Mouse (Mus musculus) testis, adult 2 months (tissue): ENCODE data around the gene Stard9. TPM values are rescaled to one million over a fixed set of nuclear protein-coding genes. Genes with fewer than 3 reads are reported as not detected.
A peak's percentile ranks its signal among the peaks of the same experiment; 100 is the strongest.

ENCODE experiments used
- H3K27ac ChIP-seq: fragments of 200-500 bp; 2 replicates; pipeline ENCODE4 v1.5.1; 2012; ENCODE audit warnings: low read depth, low read length; ENCODE audit not compliant: control insufficient read depth, insufficient read depth
- H3K27me3 ChIP-seq: fragments of 200-500 bp; 2 replicates; pipeline ENCODE4 v1.6.1; 2012; ENCODE audit warnings: mild to moderate bottlenecking, low read length, moderate library complexity; ENCODE audit not compliant: control insufficient read depth, insufficient read depth
- H3K36me3 ChIP-seq: fragments of 200-500 bp; 2 replicates; pipeline ENCODE4 v1.6.1; 2012; ENCODE audit warnings: mild to moderate bottlenecking, low read length; ENCODE audit not compliant: control insufficient read depth, insufficient read depth
- H3K4me1 ChIP-seq: fragments of 200-500 bp; 2 replicates; pipeline ENCODE4 v1.6.1; 2012; ENCODE audit warnings: low read length; ENCODE audit not compliant: control insufficient read depth, insufficient read depth
- H3K4me3 ChIP-seq: fragments of 200-500 bp; 2 replicates; pipeline ENCODE4 v1.5.1; 2012; ENCODE audit warnings: low read depth, mild to moderate bottlenecking, low read length, moderate library complexity, mixed read lengths; ENCODE audit not compliant: control insufficient read depth
- CTCF ChIP-seq: fragments of 200-500 bp; IDR thresholded peaks from 2 replicates; pipeline ENCODE4 v1.5.1; 2012; ENCODE audit warnings: low read depth, mild to moderate bottlenecking, inconsistent platforms, low read length, moderate library complexity; ENCODE audit not compliant: control insufficient read depth, insufficient read depth, insufficient replicate concordance
- POLR2A ChIP-seq: fragments of 200-500 bp; IDR thresholded peaks from 2 replicates; pipeline ENCODE4 v1.6.1; 2012; ENCODE audit warnings: low read depth, mild to moderate bottlenecking, inconsistent platforms, low read length, moderate library complexity; ENCODE audit not compliant: control insufficient read depth
- polyA plus RNA-seq: library from polyadenylated mRNA; depleted of rRNA; stranded (reverse); fragments of >200 nt; gene quantifications from 2 replicates; pipeline ENCODE4 v1.2.3, GENCODE M21; 2012; rRNA removed

The Stard9 gene
- 26.9 and 28.7 TPM in 2 replicates for polyA plus RNA-seq

- Histone ChIP-seq H3K27ac (peak within 1 kb of the TSS; percentile 71), H3K4me3 (peak within 1 kb of the TSS; percentile 90), H3K36me3 (no peaks in the 10 kb centered on the region), H3K4me1 (peaks cover 5% of the 10 kb centered on the region), H3K27me3 (no peaks in the 10 kb centered on the region)
- TF ChIP-seq CTCF, result no peak
- peak; percentile 70 for TF ChIP-seq POLR2A
These were observed at the start of gene Stard9 for GRCm38 (mm10) chr2:120628886-120629735. Gene Stard9 (plus strand): TSS chr2:120629121.

DNA sequence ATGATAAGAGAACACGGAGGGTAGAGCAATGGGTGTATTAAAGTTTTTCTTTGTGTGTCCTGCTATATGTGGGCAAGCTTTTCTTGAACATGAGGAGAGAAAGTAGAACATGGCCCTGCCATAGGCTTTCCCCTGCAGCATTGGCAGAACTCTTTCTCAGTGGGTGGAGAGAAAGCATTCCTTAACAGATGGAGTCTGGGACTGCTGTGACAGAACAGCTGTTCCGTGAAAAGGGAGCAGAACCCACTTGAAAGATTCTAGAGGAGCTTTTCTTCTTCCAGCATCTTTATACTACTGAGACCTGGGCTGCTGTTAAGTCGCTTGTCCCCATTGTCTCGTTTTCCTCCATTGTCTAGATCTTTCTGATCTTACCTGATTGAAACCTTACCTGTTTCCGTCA, 39.2 kb upstream of the Stard9 start:
- no peak overlapping the region for H3K4me3 ChIP-seq
- H3K4me1 ChIP-seq, result no peaks in the 10 kb centered on the region
- H3K27ac ChIP-seq, result no peak overlapping the region
- TF ChIP-seq CTCF, result no peak
- no peak for TF ChIP-seq POLR2A
- peaks cover 2% of the 10 kb centered on the region for H3K36me3 ChIP-seq
- H3K27me3 ChIP-seq, result no peaks in the 10 kb centered on the region

- Histone ChIP-seq H3K4me3 (no peak overlapping the region), H3K36me3 (peaks cover 2% of the 10 kb centered on the region; the same call in 1 of the 2 replicates), H3K27ac (no peak overlapping the region), H3K4me1 (no peaks in the 10 kb centered on the region), H3K27me3 (no peaks in the 10 kb centered on the region)
- TF ChIP-seq POLR2A (no peak), CTCF (no peak)
These were observed 36.7 kb upstream of the Stard9 start for GRCm38 (mm10) chr2:120592227-120592626.

DNA sequence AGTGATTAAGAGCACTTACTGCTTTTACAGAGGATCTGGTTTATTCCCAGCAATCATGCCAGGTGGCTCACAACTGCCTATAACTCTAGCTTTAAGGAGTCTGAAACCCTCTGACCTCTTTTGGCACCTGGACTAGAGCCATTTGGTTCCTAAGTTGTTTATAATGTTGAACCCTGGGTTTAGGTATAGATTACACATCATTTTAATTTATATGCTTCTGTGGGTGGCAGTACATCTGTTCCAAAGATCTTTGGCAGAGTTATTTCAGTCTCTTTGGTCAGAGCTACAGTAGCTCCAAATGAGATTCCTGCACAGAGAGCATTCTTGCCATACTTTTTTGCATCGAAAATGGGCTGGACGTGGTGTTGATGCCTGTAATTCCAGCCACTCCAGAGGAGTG, 31.2 kb upstream of the Stard9 start:
- Histone ChIP-seq H3K4me1 (no peaks in the 10 kb centered on the region), H3K4me3 (no peak overlapping the region), H3K27ac (no peak overlapping the region), H3K36me3 (peaks cover under 1% of the 10 kb centered on the region; the same call in 1 of the 2 replicates), H3K27me3 (no peaks in the 10 kb centered on the region)
- no peak for TF ChIP-seq CTCF

GRCm38 (mm10) chr2:120599506-120599905, 29.4 kb upstream of the Stard9 start:
- H3K27ac ChIP-seq, result no peak overlapping the region
- no peaks in the 10 kb centered on the region for H3K27me3 ChIP-seq
- no peaks in the 10 kb centered on the region for H3K4me1 ChIP-seq
- H3K4me3 ChIP-seq, result no peak overlapping the region
- H3K36me3 ChIP-seq, result no peaks in the 10 kb centered on the region
- TF ChIP-seq POLR2A (no peak), CTCF (no peak)

DNA sequence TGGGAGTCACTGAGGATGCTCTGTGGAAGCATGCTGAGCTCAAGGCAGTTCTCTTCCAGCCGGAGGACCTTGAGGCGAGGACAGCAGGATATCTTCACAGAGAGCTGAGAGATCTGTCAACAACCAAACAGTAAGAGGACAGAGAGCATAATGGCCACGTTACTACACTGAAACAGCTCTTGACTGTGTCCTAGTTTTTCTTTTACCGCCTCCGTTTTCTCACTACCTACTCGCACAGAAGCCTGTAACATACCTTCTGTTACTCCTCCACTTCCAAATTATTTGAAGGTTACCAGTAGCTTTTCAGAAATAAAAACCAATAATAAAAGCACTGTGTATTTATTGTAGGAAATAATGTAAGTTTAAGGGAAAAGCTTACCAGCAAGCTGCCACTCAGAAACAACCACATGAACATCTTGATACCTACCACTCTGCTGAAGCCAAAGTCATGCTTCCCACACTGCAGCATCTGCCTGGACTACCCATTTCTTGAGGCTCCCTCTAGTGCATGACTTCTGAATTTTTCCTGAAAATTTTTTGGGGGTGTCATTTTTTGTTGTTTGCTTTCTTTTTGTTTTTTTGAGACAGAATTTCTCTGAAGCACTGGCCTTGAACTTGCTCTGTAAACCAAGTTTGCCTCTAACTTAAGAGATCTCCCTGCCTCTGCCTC, 22.8 kb upstream of the Stard9 start:
- H3K27ac ChIP-seq, result no peak overlapping the region
- peaks cover 3% of the 10 kb centered on the region for H3K4me1 ChIP-seq
- no peak overlapping the region for H3K4me3 ChIP-seq
- no peaks in the 10 kb centered on the region for H3K36me3 ChIP-seq
- TF ChIP-seq CTCF (no peak), POLR2A (no peak)
- no peaks in the 10 kb centered on the region for H3K27me3 ChIP-seq
